Mouse (Mus musculus): ENCODE results near the gene Sh3glb1. TPM values are rescaled to one million over a fixed set of nuclear protein-coding genes. Genes with fewer than 3 reads are reported as not detected.

Gene Sh3glb1
- polyA plus RNA-seq, 1 experiment from 2014 or later = 139 TPM

GRCm38 (mm10) chr3:144718706-144719087 is 1.4 kb downstream of the Sh3glb1 start:
- Histone ChIP-seq H3K9ac (ENCODE audit: low read depth, low read length) (peak overlapping the region; percentile 93), H3K4me1 (ENCODE audit: control insufficient read depth, insufficient read depth, low read length) (peaks cover 30% of the 10 kb centered on the region), H3K4me3 (ENCODE audit: low read depth, low read length) (peak overlapping the region; percentile 91), H3K27me3 (ENCODE audit: control insufficient read depth, insufficient read depth, low read length) (no peaks in the 10 kb centered on the region), H3K9me3 (replicated peaks; ENCODE audit: control insufficient read depth, low read length) (no peaks in the 10 kb centered on the region), H3K4me2 (peak overlapping the region; percentile 85), H3K36me3 (ENCODE audit: control insufficient read depth, insufficient read depth, low read length) (no peaks in the 10 kb centered on the region), H3K27ac (ENCODE audit: low read depth, low read length) (0 out of 2 replicates have a peak overlapping the region, but pooled peaks have one; percentile 100)
- 24% methylated on average over 7 of the region's 7 CpGs for WGBS (ENCODE audit: insufficient replicate concordance)
- no peak for ATAC-seq (replicated peaks; ENCODE audit: insufficient number of reproducible peaks, low FRiP score, low TSS enrichment)

GRCm38 (mm10) chr3:144717835-144718234 is 2.3 kb downstream of the Sh3glb1 start:
- Histone ChIP-seq H3K9ac (ENCODE audit: low read depth, low read length) (0 out of 2 replicates have a peak overlapping the region, but pooled peaks have one; percentile 28), H3K4me1 (ENCODE audit: control insufficient read depth, insufficient read depth, low read length) (peaks cover 30% of the 10 kb centered on the region), H3K36me3 (ENCODE audit: control insufficient read depth, insufficient read depth, low read length) (no peaks in the 10 kb centered on the region), H3K4me3 (ENCODE audit: low read depth, low read length) (no peak overlapping the region), H3K27me3 (ENCODE audit: control insufficient read depth, insufficient read depth, low read length) (no peaks in the 10 kb centered on the region), H3K4me2 (peak overlapping the region; percentile 49), H3K27ac (ENCODE audit: low read depth, low read length) (no peak overlapping the region), H3K9me3 (replicated peaks; ENCODE audit: control insufficient read depth, low read length) (no peaks in the 10 kb centered on the region)
- 86% methylated on average over 6 of the region's 6 CpGs for WGBS (ENCODE audit: insufficient replicate concordance)
- ATAC-seq (replicated peaks; ENCODE audit: insufficient number of reproducible peaks, low FRiP score, low TSS enrichment) = no peak

GRCm38 (mm10) chr3:144717121-144717520 is 3.0 kb downstream of the Sh3glb1 start:
- H3K4me2 ChIP-seq = no peak overlapping the region
- peaks cover 30% of the 10 kb centered on the region for H3K4me1 ChIP-seq (ENCODE audit: control insufficient read depth, insufficient read depth, low read length)
- H3K9ac ChIP-seq (ENCODE audit: low read depth, low read length) = no peak overlapping the region
- H3K27ac ChIP-seq (ENCODE audit: low read depth, low read length) = no peak overlapping the region
- no peak overlapping the region for H3K4me3 ChIP-seq (ENCODE audit: low read depth, low read length)
- H3K27me3 ChIP-seq (ENCODE audit: control insufficient read depth, insufficient read depth, low read length) = no peaks in the 10 kb centered on the region
- no peaks in the 10 kb centered on the region for H3K9me3 ChIP-seq (replicated peaks; ENCODE audit: control insufficient read depth, low read length)
- no peak for ATAC-seq (replicated peaks; ENCODE audit: insufficient number of reproducible peaks, low FRiP score, low TSS enrichment)
- 87% methylated on average over 3 of the region's 3 CpGs for WGBS (ENCODE audit: insufficient replicate concordance)
- 0 out of 2 replicates have a peak, but pooled peaks cover 4% of the 10 kb centered on the region for H3K36me3 ChIP-seq (ENCODE audit: control insufficient read depth, insufficient read depth, low read length)

- Histone ChIP-seq H3K9ac (ENCODE audit: low read depth, low read length) (no peak overlapping the region), H3K4me2 (peak overlapping the region; percentile 29; the same call in 1 of the 2 replicates)
Observed at GRCm38 (mm10) chr3:144715901-144716300, 4.2 kb downstream of the Sh3glb1 start.

GRCm38 (mm10) chr3:144715033-144715432 is 5.1 kb downstream of the Sh3glb1 start:
- Histone ChIP-seq H3K36me3 (ENCODE audit: control insufficient read depth, insufficient read depth, low read length) (peaks cover 10% of the 10 kb centered on the region), H3K27ac (ENCODE audit: low read depth, low read length) (no peak overlapping the region), H3K9me3 (replicated peaks; ENCODE audit: control insufficient read depth, low read length) (no peaks in the 10 kb centered on the region), H3K4me2 (peak overlapping the region; percentile 24; the same call in 1 of the 2 replicates), H3K27me3 (ENCODE audit: control insufficient read depth, insufficient read depth, low read length) (no peaks in the 10 kb centered on the region), H3K9ac (ENCODE audit: low read depth, low read length) (no peak overlapping the region), H3K4me1 (ENCODE audit: control insufficient read depth, insufficient read depth, low read length) (peaks cover 25% of the 10 kb centered on the region), H3K4me3 (ENCODE audit: low read depth, low read length) (no peak overlapping the region)
- ATAC-seq (replicated peaks; ENCODE audit: insufficient number of reproducible peaks, low FRiP score, low TSS enrichment) = no peak
- WGBS (ENCODE audit: insufficient replicate concordance) = 85% methylated on average over 7 of the region's 7 CpGs

More at GRCm38 (mm10) chr3:144715901-144716300, 4.2 kb downstream of the Sh3glb1 start:
- 71% methylated on average over 9 of the region's 9 CpGs for WGBS (ENCODE audit: insufficient replicate concordance)
- Histone ChIP-seq H3K4me3 (ENCODE audit: low read depth, low read length) (no peak overlapping the region), H3K27ac (ENCODE audit: low read depth, low read length) (no peak overlapping the region), H3K36me3 (ENCODE audit: control insufficient read depth, insufficient read depth, low read length) (peaks cover 10% of the 10 kb centered on the region), H3K27me3 (ENCODE audit: control insufficient read depth, insufficient read depth, low read length) (no peaks in the 10 kb centered on the region), H3K9me3 (replicated peaks; ENCODE audit: control insufficient read depth, low read length) (no peaks in the 10 kb centered on the region), H3K4me1 (ENCODE audit: control insufficient read depth, insufficient read depth, low read length) (peaks cover 28% of the 10 kb centered on the region)
- ATAC-seq (replicated peaks; ENCODE audit: insufficient number of reproducible peaks, low FRiP score, low TSS enrichment) = no peak

- no peaks in the 10 kb centered on the region for H3K9me3 ChIP-seq (replicated peaks; ENCODE audit: control insufficient read depth, low read length)
- peaks cover 25% of the 10 kb centered on the region for H3K4me1 ChIP-seq (ENCODE audit: control insufficient read depth, insufficient read depth, low read length)
- H3K27me3 ChIP-seq (ENCODE audit: control insufficient read depth, insufficient read depth, low read length) = no peaks in the 10 kb centered on the region
- no peak for ATAC-seq (replicated peaks; ENCODE audit: insufficient number of reproducible peaks, low FRiP score, low TSS enrichment)
- peak overlapping the region; percentile 24; the same call in 1 of the 2 replicates for H3K4me2 ChIP-seq
- H3K27ac ChIP-seq (ENCODE audit: low read depth, low read length) = peak overlapping the region; percentile 52; the same call in 1 of the 2 replicates
- WGBS (ENCODE audit: insufficient replicate concordance) = 45% methylated on average over 8 of the region's 8 CpGs
- no peak overlapping the region for H3K9ac ChIP-seq (ENCODE audit: low read depth, low read length)
- peaks cover 10% of the 10 kb centered on the region for H3K36me3 ChIP-seq (ENCODE audit: control insufficient read depth, insufficient read depth, low read length)
- no peak overlapping the region for H3K4me3 ChIP-seq (ENCODE audit: low read depth, low read length)
Observed at GRCm38 (mm10) chr3:144714606-144715005, 5.5 kb downstream of the Sh3glb1 start.

GRCm38 (mm10) chr3:144714126-144714525 is 6.0 kb downstream of the Sh3glb1 start:
- no peak overlapping the region for H3K4me3 ChIP-seq (ENCODE audit: low read depth, low read length)
- peaks cover 10% of the 10 kb centered on the region for H3K36me3 ChIP-seq (ENCODE audit: control insufficient read depth, insufficient read depth, low read length)
- no peak overlapping the region for H3K9ac ChIP-seq (ENCODE audit: low read depth, low read length)
- ATAC-seq (replicated peaks; ENCODE audit: insufficient number of reproducible peaks, low FRiP score, low TSS enrichment) = no peak
- peak overlapping the region; percentile 52 for H3K27ac ChIP-seq (ENCODE audit: low read depth, low read length)
- peaks cover 25% of the 10 kb centered on the region for H3K4me1 ChIP-seq (ENCODE audit: control insufficient read depth, insufficient read depth, low read length)
- H3K4me2 ChIP-seq = no peak overlapping the region
- no peaks in the 10 kb centered on the region for H3K9me3 ChIP-seq (replicated peaks; ENCODE audit: control insufficient read depth, low read length)
- H3K27me3 ChIP-seq (ENCODE audit: control insufficient read depth, insufficient read depth, low read length) = no peaks in the 10 kb centered on the region
- 59% methylated on average over 7 of the region's 7 CpGs for WGBS (ENCODE audit: insufficient replicate concordance)

- Histone ChIP-seq H3K27me3 (ENCODE audit: control insufficient read depth, insufficient read depth, low read length) (no peaks in the 10 kb centered on the region), H3K9ac (ENCODE audit: low read depth, low read length) (no peak overlapping the region), H3K4me2 (no peak overlapping the region), H3K36me3 (ENCODE audit: control insufficient read depth, insufficient read depth, low read length) (peaks cover 13% of the 10 kb centered on the region), H3K4me3 (ENCODE audit: low read depth, low read length) (no peak overlapping the region), H3K9me3 (replicated peaks; ENCODE audit: control insufficient read depth, low read length) (no peaks in the 10 kb centered on the region), H3K27ac (ENCODE audit: low read depth, low read length) (no peak overlapping the region), H3K4me1 (ENCODE audit: control insufficient read depth, insufficient read depth, low read length) (peaks cover 16% of the 10 kb centered on the region)
- 74% methylated on average over 6 of the region's 6 CpGs for WGBS (ENCODE audit: insufficient replicate concordance)
- ATAC-seq (replicated peaks; ENCODE audit: insufficient number of reproducible peaks, low FRiP score, low TSS enrichment) = no peak
Observed at GRCm38 (mm10) chr3:144711607-144712206, 8.4 kb downstream of the Sh3glb1 start.

- H3K9me3 ChIP-seq (replicated peaks; ENCODE audit: control insufficient read depth, low read length) = no peaks in the 10 kb centered on the region
- no peak overlapping the region for H3K4me3 ChIP-seq (ENCODE audit: low read depth, low read length)
- peaks cover 14% of the 10 kb centered on the region for H3K36me3 ChIP-seq (ENCODE audit: control insufficient read depth, insufficient read depth, low read length)
- H3K27me3 ChIP-seq (ENCODE audit: control insufficient read depth, insufficient read depth, low read length) = no peaks in the 10 kb centered on the region
- no peak for ATAC-seq (replicated peaks; ENCODE audit: insufficient number of reproducible peaks, low FRiP score, low TSS enrichment)
- no peak overlapping the region for H3K27ac ChIP-seq (ENCODE audit: low read depth, low read length)
- no peak overlapping the region for H3K9ac ChIP-seq (ENCODE audit: low read depth, low read length)
- H3K4me1 ChIP-seq (ENCODE audit: control insufficient read depth, insufficient read depth, low read length) = no peaks in the 10 kb centered on the region
- no peak overlapping the region for H3K4me2 ChIP-seq
- WGBS (ENCODE audit: insufficient replicate concordance) = 86% methylated on average over 5 of the region's 5 CpGs
Observed at GRCm38 (mm10) chr3:144708612-144709011, 11.5 kb downstream of the Sh3glb1 start.

All from heart, embryonic 11.5 days (tissue).